Mouse (Mus musculus) heart, postnatal 0 days (tissue): ENCODE data around the gene Mark4.

ENCODE experiments used
- CTCF ChIP-seq: IDR thresholded peaks from 2 replicates; pipeline ENCODE4 v1.5.1; 2016; ENCODE audit warnings: antibody characterized with exemption, control low read depth, low read depth
- EP300 ChIP-seq: IDR thresholded peaks from 2 replicates; pipeline ENCODE4 v1.6.1; 2016; ENCODE audit warnings: antibody characterized with exemption, low read depth

GRCm38 (mm10) chr7:19375368-19375767 is 83.3 kb downstream of the Mark4 start:
- TF ChIP-seq CTCF (no peak), EP300 (no peak)
